Mouse (Mus musculus): ENCODE measurements around the gene Ift20. TPM values are rescaled to one million over a fixed set of nuclear protein-coding genes. Genes with fewer than 3 reads are reported as not detected.

The Ift20 gene
- polyA plus RNA-seq (2012; rRNA removed): 114 and 137 TPM in 2 replicates

GRCm38 (mm10) chr11:78536080-78536689 lies at the start of gene Ift20, which contains the start of gene Tnfaip1:
TSS of gene Ift20 (plus strand) at chr11:78536361.
TSS of gene Tnfaip1 (minus strand) at chr11:78536332.
- Histone ChIP-seq H3K4me3 (ENCODE audit: low read depth, low read length) (peak within 1 kb of the TSS; percentile 94), H3K27me3 (ENCODE audit: control insufficient read depth, insufficient read depth, low read length) (no peaks in the 10 kb centered on the region), H3K4me1 (ENCODE audit: control insufficient read depth, insufficient read depth, insufficient read length, low read length) (peaks cover 10% of the 10 kb centered on the region; the same call in 1 of the 2 replicates), H3K36me3 (ENCODE audit: control insufficient read depth, insufficient read depth, low read length) (peaks cover 18% of the 10 kb centered on the region), H3K27ac (ENCODE audit: insufficient read depth, low read depth, low read length) (peak within 1 kb of the TSS; percentile 99)
- TF ChIP-seq POLR2A (IDR thresholded peaks at IDR 0.05; ENCODE audit: low read depth, low read length): peak; percentile 86
- TF ChIP-seq CTCF (IDR thresholded peaks at IDR 0.05; ENCODE audit: extremely low read depth, insufficient read length, insufficient replicate concordance, low read depth, low read length): no peak
- under 1% methylated on average over 52 of the region's 52 CpGs for WGBS

GRCm38 (mm10) chr11:78488168-78488567 lies 48.0 kb upstream of the Ift20 start:
- no peak overlapping the region for H3K27ac ChIP-seq (ENCODE audit: insufficient read depth, low read depth, low read length)
- H3K36me3 ChIP-seq (ENCODE audit: control insufficient read depth, insufficient read depth, low read length): no peaks in the 10 kb centered on the region
- H3K4me1 ChIP-seq (ENCODE audit: control insufficient read depth, insufficient read depth, insufficient read length, low read length): peaks cover 6% of the 10 kb centered on the region; the same call in 1 of the 2 replicates
- H3K4me3 ChIP-seq (ENCODE audit: low read depth, low read length): no peak overlapping the region
- 3% methylated on average over 8 of the region's 8 CpGs for WGBS
- H3K27me3 ChIP-seq (ENCODE audit: control insufficient read depth, insufficient read depth, low read length): peaks cover 29% of the 10 kb centered on the region
- peak; percentile 81; the same call in 1 of the 2 replicates for TF ChIP-seq CTCF (IDR thresholded peaks at IDR 0.05; ENCODE audit: extremely low read depth, insufficient read length, insufficient replicate concordance, low read depth, low read length)
- no peak for TF ChIP-seq POLR2A (IDR thresholded peaks at IDR 0.05; ENCODE audit: low read depth, low read length)

GRCm38 (mm10) chr11:78490781-78491241 lies 45.4 kb upstream of the Ift20 start:
- peaks cover 6% of the 10 kb centered on the region; the same call in 1 of the 2 replicates for H3K4me1 ChIP-seq (ENCODE audit: control insufficient read depth, insufficient read depth, insufficient read length, low read length)
- no peak for TF ChIP-seq CTCF (IDR thresholded peaks at IDR 0.05; ENCODE audit: extremely low read depth, insufficient read length, insufficient replicate concordance, low read depth, low read length)
- TF ChIP-seq POLR2A (IDR thresholded peaks at IDR 0.05; ENCODE audit: low read depth, low read length): no peak
- no peak overlapping the region for H3K27ac ChIP-seq (ENCODE audit: insufficient read depth, low read depth, low read length)
- 13% methylated on average over 48 of the region's 48 CpGs for WGBS
- peak overlapping the region; percentile 13; the same call in 1 of the 2 replicates for H3K4me3 ChIP-seq (ENCODE audit: low read depth, low read length)
- no peaks in the 10 kb centered on the region for H3K36me3 ChIP-seq (ENCODE audit: control insufficient read depth, insufficient read depth, low read length)
- H3K27me3 ChIP-seq (ENCODE audit: control insufficient read depth, insufficient read depth, low read length): peaks cover 26% of the 10 kb centered on the region

- WGBS: 8% methylated on average over 6 of the region's 6 CpGs
- Histone ChIP-seq H3K27ac (ENCODE audit: insufficient read depth, low read depth, low read length) (no peak overlapping the region), H3K36me3 (ENCODE audit: control insufficient read depth, insufficient read depth, low read length) (no peaks in the 10 kb centered on the region), H3K27me3 (ENCODE audit: control insufficient read depth, insufficient read depth, low read length) (peaks cover 22% of the 10 kb centered on the region), H3K4me1 (ENCODE audit: control insufficient read depth, insufficient read depth, insufficient read length, low read length) (peaks cover 8% of the 10 kb centered on the region), H3K4me3 (ENCODE audit: low read depth, low read length) (no peak overlapping the region)
- TF ChIP-seq CTCF (IDR thresholded peaks at IDR 0.05; ENCODE audit: extremely low read depth, insufficient read length, insufficient replicate concordance, low read depth, low read length) (no peak), POLR2A (IDR thresholded peaks at IDR 0.05; ENCODE audit: low read depth, low read length) (no peak)
Measured at GRCm38 (mm10) chr11:78495904-78496303, 40.3 kb upstream of the Ift20 start.

GRCm38 (mm10) chr11:78497071-78497541 lies 39.1 kb upstream of the Ift20 start:
- TF ChIP-seq CTCF (IDR thresholded peaks at IDR 0.05; ENCODE audit: extremely low read depth, insufficient read length, insufficient replicate concordance, low read depth, low read length): no peak
- no peak for TF ChIP-seq POLR2A (IDR thresholded peaks at IDR 0.05; ENCODE audit: low read depth, low read length)
- no peak overlapping the region for H3K27ac ChIP-seq (ENCODE audit: insufficient read depth, low read depth, low read length)

GRCm38 (mm10) chr11:78497544-78498522 lies 38.3 kb upstream of the Ift20 start, which contains the start of gene Sarm1:
TSS of gene Sarm1 (minus strand) at chr11:78497754.
- Histone ChIP-seq H3K27me3 (ENCODE audit: control insufficient read depth, insufficient read depth, low read length) (peaks cover 21% of the 10 kb centered on the region), H3K36me3 (ENCODE audit: control insufficient read depth, insufficient read depth, low read length) (no peaks in the 10 kb centered on the region), H3K27ac (ENCODE audit: insufficient read depth, low read depth, low read length) (no peak within 1 kb of the TSS), H3K4me1 (ENCODE audit: control insufficient read depth, insufficient read depth, insufficient read length, low read length) (peaks cover 6% of the 10 kb centered on the region), H3K4me3 (ENCODE audit: low read depth, low read length) (peak within 1 kb of the TSS; percentile 52)
- 3% methylated on average over 36 of the region's 36 CpGs for WGBS
- TF ChIP-seq POLR2A (IDR thresholded peaks at IDR 0.05; ENCODE audit: low read depth, low read length) (no peak), CTCF (IDR thresholded peaks at IDR 0.05; ENCODE audit: extremely low read depth, insufficient read length, insufficient replicate concordance, low read depth, low read length) (no peak)

More at GRCm38 (mm10) chr11:78497071-78497541, 39.1 kb upstream of the Ift20 start:
- H3K36me3 ChIP-seq (ENCODE audit: control insufficient read depth, insufficient read depth, low read length): no peaks in the 10 kb centered on the region
- 3% methylated on average over 44 of the region's 44 CpGs for WGBS
- peaks cover 21% of the 10 kb centered on the region for H3K27me3 ChIP-seq (ENCODE audit: control insufficient read depth, insufficient read depth, low read length)
- H3K4me1 ChIP-seq (ENCODE audit: control insufficient read depth, insufficient read depth, insufficient read length, low read length): peaks cover 6% of the 10 kb centered on the region
- peak overlapping the region; percentile 52 for H3K4me3 ChIP-seq (ENCODE audit: low read depth, low read length)
